Comparison of ENCODE assay signal across 30 mouse cellular contexts in genomic region chr7:99458849-99459248, GRCm38 (mm10). TPM values are rescaled to one million over a fixed set of nuclear protein-coding genes. Genes with fewer than 3 reads are reported as not detected.
A peak's percentile ranks its signal among the peaks of the same experiment; 100 is the strongest.
DNase-seq lines count a peak whose midpoint lies in the region; ATAC-seq and TF ChIP-seq lines count a peak whose summit lies in the region.
"Had no signal": no experiment of that assay in that cellular context is flagged by ENCODE, and none has a peak within 500 bp of the region (broad histone marks: within the 10 kb centered on the region; RNA-seq: fewer than 3 reads in every experiment).

No protein-coding gene starts in this region.

- no peak for DNase-seq in hindbrain, embryonic 11.5 days (ENCODE audit: low spot score)
- DNase-seq in left cerebral cortex, adult 11 months (ENCODE audit: low spot score), result peak; percentile 38
- DNase-seq in left cerebral cortex, postnatal 4 days, result no peak
- DNase-seq in left cerebral cortex, adult 2 months (ENCODE audit: extremely low spot score in 1 of 2, low spot score in 2 of 2), result no peak
- DNase-seq in right cerebral cortex, postnatal 25 days, result peak; percentile 50
- DNase-seq in adrenal gland, postnatal 25 days, result no peak
- DNase-seq in urinary bladder, adult 18-20 months (ENCODE audit: low spot score in 2 of 2), result no peak
- DNase-seq: B cell, adult 2 months; cerebellum, adult 2 months; cerebellum, postnatal 36 days; embryo, embryonic 11 days; gastrocnemius, adult 2 months; kidney, adult 11 months; liver; lung, postnatal 36 days had no signal

- no peaks in the 10 kb centered on the region for H3K27me3 ChIP-seq in hindbrain, embryonic 11.5 days (ENCODE audit: control insufficient read depth, insufficient read depth, low read length)
- H3K27me3 ChIP-seq in hindbrain, embryonic 13.5 days, result no peaks in the 10 kb centered on the region
- H3K27me3 ChIP-seq: CH12.LX; embryonic facial prominence, embryonic 13.5 days; forebrain, embryonic 15.5 days; liver, embryonic 15.5 days; lung, embryonic 15.5 days; midbrain, embryonic 13.5 days; Patski had no signal

- H3K27ac ChIP-seq in hindbrain, embryonic 11.5 days (ENCODE audit: low read depth, low read length), result no peak overlapping the region
- no peak overlapping the region for H3K27ac ChIP-seq in hindbrain, embryonic 13.5 days
- H3K27ac ChIP-seq in left cerebral cortex, adult 2 months, result peak overlapping the region; percentile 82
- H3K27ac ChIP-seq: embryonic facial prominence, embryonic 13.5 days; forebrain, embryonic 15.5 days; gastrocnemius, adult 2 months; limb, embryonic 10.5 days; liver, embryonic 15.5 days; lung, embryonic 15.5 days; midbrain, embryonic 13.5 days; stomach, postnatal 0 days had no signal

- no peaks in the 10 kb centered on the region for H3K4me1 ChIP-seq in hindbrain, embryonic 11.5 days (replicated peaks; ENCODE audit: control insufficient read depth, insufficient read depth, low read length)
- H3K4me1 ChIP-seq in hindbrain, embryonic 13.5 days (replicated peaks), result no peaks in the 10 kb centered on the region; the same call in 1 of the 2 replicates
- H3K4me1 ChIP-seq: embryonic facial prominence, embryonic 13.5 days; forebrain, embryonic 15.5 days; limb, embryonic 10.5 days; liver, embryonic 15.5 days; lung, embryonic 15.5 days; midbrain, embryonic 13.5 days had no signal

- no peak for ATAC-seq in hindbrain, embryonic 11.5 days (ENCODE audit: low FRiP score)
- no peak for ATAC-seq in hindbrain, embryonic 13.5 days (ENCODE audit: low FRiP score)
- ATAC-seq: forebrain, embryonic 15.5 days; midbrain, embryonic 13.5 days; Patski had no signal

- no peaks in the 10 kb centered on the region for H3K36me3 ChIP-seq in hindbrain, embryonic 11.5 days (ENCODE audit: control insufficient read depth, insufficient read depth, low read length)
- peaks cover 82% of the 10 kb centered on the region for H3K36me3 ChIP-seq in hindbrain, embryonic 13.5 days
- H3K36me3 ChIP-seq: G1E; liver, embryonic 15.5 days; lung, embryonic 15.5 days had no signal

- 90% methylated on average over 8 of the region's 8 CpGs for WGBS in hindbrain, embryonic 11.5 days
- 96% methylated on average over 8 of the region's 8 CpGs for WGBS in hindbrain, embryonic 13.5 days

- no peak for TF ChIP-seq CTCF in left cerebral cortex, adult 2 months (IDR thresholded peaks at IDR 0.05)

- no peaks in the 10 kb centered on the region for H3K9me3 ChIP-seq in hindbrain, embryonic 11.5 days (ENCODE audit: control insufficient read depth, low read length)
- no peaks in the 10 kb centered on the region for H3K9me3 ChIP-seq in hindbrain, embryonic 13.5 days
- H3K9me3 ChIP-seq: embryonic facial prominence, embryonic 13.5 days; forebrain, embryonic 15.5 days; G1E; limb, embryonic 10.5 days; liver, embryonic 15.5 days; lung, embryonic 15.5 days; midbrain, embryonic 13.5 days had no signal

- no peak overlapping the region for H3K4me2 ChIP-seq in hindbrain, embryonic 11.5 days (replicated peaks; ENCODE audit: low read depth, low read length)
- no peak overlapping the region for H3K4me2 ChIP-seq in hindbrain, embryonic 13.5 days
- H3K4me2 ChIP-seq: embryonic facial prominence, embryonic 13.5 days; forebrain, embryonic 15.5 days; heart, embryonic 11.5 days; liver, embryonic 15.5 days; lung, embryonic 15.5 days; midbrain, embryonic 13.5 days had no signal

- H3K4me3 ChIP-seq in hindbrain, embryonic 11.5 days (ENCODE audit: low read depth, low read length), result 0 out of 2 replicates have a peak overlapping the region, but pooled peaks have one; percentile 1
- no peak overlapping the region for H3K4me3 ChIP-seq in hindbrain, embryonic 13.5 days
- H3K4me3 ChIP-seq in left cerebral cortex, adult 2 months, result no peak overlapping the region
- H3K4me3 ChIP-seq: embryonic facial prominence, embryonic 13.5 days; erythroblast, embryonic 14.5 days; forebrain, embryonic 15.5 days; gastrocnemius, adult 2 months; limb, embryonic 10.5 days; liver, embryonic 15.5 days; lung, embryonic 15.5 days; megakaryocyte, embryonic 14.5 days; midbrain, embryonic 13.5 days had no signal

- H3K9ac ChIP-seq in hindbrain, embryonic 11.5 days (ENCODE audit: low read depth, low read length), result no peak overlapping the region
- no peak overlapping the region; the same call in 1 of the 2 replicates for H3K9ac ChIP-seq in hindbrain, embryonic 13.5 days
- H3K9ac ChIP-seq: embryonic facial prominence, embryonic 13.5 days; forebrain, embryonic 15.5 days; liver, embryonic 15.5 days; lung, embryonic 15.5 days; midbrain, embryonic 13.5 days had no signal

- intact Hi-C loops in left cerebral cortex, postnatal 4 days (cut with DNase I), result no loop called here
- intact Hi-C loops in left cerebral cortex, adult 2 months (cut with DNase I), result no loop called here

RNA-seq across cellular contexts. Expression of gene Klhl35, which starts 7.0 kb away (rescaled TPM):
- 30.3 and 35.7 TPM in 2 replicates for polyA plus RNA-seq in hindbrain, embryonic 11.5 days (2014; fragmentation: Nextera tagmentation; extraction: Ambion mirVana)
- polyA plus RNA-seq in hindbrain, embryonic 13.5 days (2015; fragmentation: Nextera tagmentation; extraction: Ambion mirVana), result 7.4 and 12.2 TPM in 2 replicates
- total RNA-seq in left cerebral cortex, postnatal 4 days (2021), result 1 to 10 TPM; 4.8 to 5.8 TPM
- total RNA-seq in left cerebral cortex, adult 2 months (2021), result 1 to 10 TPM; 2.3 to 2.7 TPM
- total RNA-seq in adrenal gland, postnatal 25 days (2021), result 0.43 and 1.5 TPM in 2 replicates
- total RNA-seq: CH12.LX; G1E; gastrocnemius, adult 2 months; hematopoietic stem cell, adult 5-6 weeks had no signal
- polyA plus RNA-seq: erythroblast, embryonic 14.5 days; G1E had no signal

RNA-seq across cellular contexts. Expression of gene Rps3, which starts 24.7 kb away (rescaled TPM):
- polyA plus RNA-seq in hindbrain, embryonic 11.5 days (2014; fragmentation: Nextera tagmentation; extraction: Ambion mirVana), result 696 and 707 TPM in 2 replicates
- polyA plus RNA-seq in hindbrain, embryonic 13.5 days (2015; fragmentation: Nextera tagmentation; extraction: Ambion mirVana), result 523 and 532 TPM in 2 replicates
- total RNA-seq in left cerebral cortex, postnatal 4 days (2021), result 100 to 1,000 TPM; 379 to 396 TPM
- total RNA-seq in left cerebral cortex, adult 2 months (2021), result 100 to 1,000 TPM; 223 to 241 TPM
- 552 and 603 TPM in 2 replicates for total RNA-seq in adrenal gland, postnatal 25 days (2021)

Comparison
In these comparisons a context has a peak if more than half of its experiments do, and no peak if none do; other contexts are left out.
1. DNase-seq: peak in left cerebral cortex, adult 11 months (single experiment) and right cerebral cortex, postnatal 25 days (single experiment); none in hindbrain, embryonic 11.5 days (single experiment), left cerebral cortex, postnatal 4 days (single experiment), left cerebral cortex, adult 2 months (0 of 2), adrenal gland, postnatal 25 days (single experiment) and urinary bladder, adult 18-20 months (0 of 2).